Mouse (Mus musculus) lung, embryonic 16.5 days (tissue): ENCODE data around the gene Hoxb2. TPM values are rescaled to one million over a fixed set of nuclear protein-coding genes. Genes with fewer than 3 reads are reported as not detected.

Experiments used
- ATAC-seq: fragments of 200-750 bp; cut with Nextera tagmentation; 2 replicates; pipeline ENCODE4 v1.8.0; 2017; ENCODE audit warnings: low read depth, mild to moderate bottlenecking, moderate library complexity
- H3K27ac ChIP-seq: fragments of 300-500 bp; sonication (generic); 2 replicates; pipeline ENCODE4 v1.5.1; 2014; ENCODE audit warnings: mild to moderate bottlenecking, control low read depth, low read length
- H3K27me3 ChIP-seq: fragments of 300-500 bp; sonication (generic); 2 replicates; pipeline ENCODE4 v1.6.1; 2014; ENCODE audit warnings: low read depth, low read length, mixed read lengths; ENCODE audit not compliant: control insufficient read depth, insufficient read depth
- H3K36me3 ChIP-seq: fragments of 300-500 bp; sonication (generic); 2 replicates; pipeline ENCODE4 v1.6.1; 2014; ENCODE audit warnings: low read length; ENCODE audit not compliant: control insufficient read depth, insufficient read depth
- H3K4me1 ChIP-seq: fragments of 300-500 bp; sonication (generic); replicated peaks from 2 replicates; pipeline ENCODE4 v1.6.1; 2014; ENCODE audit warnings: low read length, mixed read lengths; ENCODE audit not compliant: control insufficient read depth, insufficient read depth
- H3K4me2 ChIP-seq: fragments of 300-500 bp; sonication (generic); 2 replicates; pipeline ENCODE4 v1.6.1; 2014; ENCODE audit warnings: low read depth, low read length, control low read depth
- H3K4me3 ChIP-seq: fragments of 300-500 bp; sonication (generic); 2 replicates; pipeline ENCODE4 v1.5.1; 2014; ENCODE audit warnings: mild to moderate bottlenecking, low read length, control low read depth
- H3K9ac ChIP-seq: fragments of 300-500 bp; sonication (generic); 2 replicates; pipeline ENCODE4 v1.6.1; 2014; ENCODE audit warnings: low read length, control low read depth
- H3K9me3 ChIP-seq: fragments of 300-500 bp; sonication (generic); 2 replicates; pipeline ENCODE4 v1.6.1; 2016; ENCODE audit warnings: low read length; ENCODE audit not compliant: control insufficient read depth
- WGBS: fragments of 180-500 bp; shearing (Covaris S2); extraction: QIAGEN DNeasy Blood & Tissue Kit; methylation state at CpG from one replicate; pipeline ENCODE4 v1.1.7; 2014; 5-methylcytosine and 5-hydroxymethylcytosine counted together
- polyA plus RNA-seq: library from polyadenylated mRNA; unstranded; fragments of >200 nt; fragmentation: Nextera tagmentation; extraction: Ambion mirVana; gene quantifications from 2 replicates; pipeline ENCODE4 v1.2.1, GENCODE M21; 2015

The Hoxb2 gene
- 20.1 and 24.0 TPM in 2 replicates for polyA plus RNA-seq

DNA sequence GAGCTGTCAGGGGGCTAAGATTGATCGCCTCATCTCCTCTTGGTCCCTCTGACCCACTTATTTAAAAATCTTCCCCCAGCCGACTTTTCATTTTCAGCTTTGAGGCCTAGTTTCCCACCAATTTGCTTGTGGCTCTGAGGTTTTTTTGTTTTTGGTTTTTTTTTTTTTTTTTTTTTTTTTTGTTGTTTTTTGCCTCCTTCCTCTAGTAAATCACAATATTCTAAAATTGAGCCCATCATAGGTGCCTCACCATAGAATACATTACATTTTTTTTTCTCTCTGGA lies at the start of gene Hoxb2:
TSS of gene Hoxb2 (plus strand) at position 185 of the 284 bp plus-strand sequence.
- Histone ChIP-seq H3K36me3 (no peaks in the 10 kb centered on the region), H3K4me3 (peak within 1 kb of the TSS; percentile 75), H3K9me3 (no peaks in the 10 kb centered on the region), H3K4me1 (peaks cover 31% of the 10 kb centered on the region), H3K4me2 (peak within 1 kb of the TSS; percentile 65), H3K27ac (peak within 1 kb of the TSS; percentile 87), H3K27me3 (peaks cover 20% of the 10 kb centered on the region), H3K9ac (peak within 1 kb of the TSS; percentile 63)
- 24% methylated on average over 2 of the region's 2 CpGs for WGBS
- no peak for ATAC-seq

DNA sequence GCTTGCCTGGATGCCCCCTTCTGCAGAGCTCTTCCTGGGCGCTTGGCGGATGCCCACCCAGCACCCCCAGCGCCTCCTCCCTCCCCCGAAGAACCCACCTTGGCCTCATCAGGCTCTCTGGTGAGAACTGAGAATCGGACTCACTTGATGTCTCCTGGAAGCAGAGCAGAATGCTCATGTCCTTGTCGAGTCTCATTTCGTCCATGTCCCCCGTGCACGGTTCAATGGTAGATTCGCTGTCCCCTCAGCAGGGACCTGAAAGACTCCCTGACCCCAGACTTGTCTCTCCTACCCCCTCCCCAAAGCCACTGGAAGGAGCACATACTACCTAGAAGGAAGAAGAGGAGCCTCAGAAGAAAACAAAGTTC lies 49.3 kb upstream of the Hoxb2 start:
- Histone ChIP-seq H3K36me3 (no peaks in the 10 kb centered on the region), H3K4me3 (peak overlapping the region; percentile 61), H3K9me3 (no peaks in the 10 kb centered on the region), H3K27me3 (peaks cover 75% of the 10 kb centered on the region), H3K4me2 (peak overlapping the region; percentile 79), H3K27ac (peak overlapping the region; percentile 21), H3K4me1 (peaks cover 7% of the 10 kb centered on the region), H3K9ac (peak overlapping the region; percentile 77)
- ATAC-seq, result no peak
- 20% methylated on average over 9 of the region's 10 CpGs for WGBS

DNA sequence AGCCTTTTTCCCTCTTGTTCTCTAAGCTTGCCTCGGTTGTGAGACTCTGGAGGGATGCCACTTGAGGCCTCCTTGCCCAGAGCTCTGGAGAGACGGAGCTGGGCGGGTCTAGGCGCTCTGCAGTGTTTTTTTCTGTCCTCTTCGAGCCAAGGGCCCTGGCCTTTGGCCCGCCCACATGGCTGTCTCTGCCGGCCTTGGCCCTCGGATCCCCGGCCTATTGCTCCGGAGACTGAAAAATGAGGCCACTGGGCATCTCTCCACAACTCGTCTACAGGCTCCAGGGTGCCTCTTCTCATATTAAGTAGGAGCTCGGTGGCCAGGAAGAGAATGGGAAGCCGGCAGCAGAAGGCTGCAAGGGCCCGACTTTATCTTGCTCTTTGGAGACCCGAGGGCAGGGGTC lies 48.5 kb upstream of the Hoxb2 start:
- peak; percentile 18; the same call in 1 of the 2 replicates for ATAC-seq
- no peaks in the 10 kb centered on the region for H3K36me3 ChIP-seq
- H3K4me2 ChIP-seq, result peak overlapping the region; percentile 79
- WGBS, result 7% methylated on average over 15 of the region's 15 CpGs
- H3K27ac ChIP-seq, result peak overlapping the region; percentile 73
- H3K9ac ChIP-seq, result peak overlapping the region; percentile 64
- H3K4me3 ChIP-seq, result peak overlapping the region; percentile 58
- H3K27me3 ChIP-seq, result peaks cover 73% of the 10 kb centered on the region
- no peaks in the 10 kb centered on the region for H3K9me3 ChIP-seq
- H3K4me1 ChIP-seq, result peaks cover 7% of the 10 kb centered on the region

DNA sequence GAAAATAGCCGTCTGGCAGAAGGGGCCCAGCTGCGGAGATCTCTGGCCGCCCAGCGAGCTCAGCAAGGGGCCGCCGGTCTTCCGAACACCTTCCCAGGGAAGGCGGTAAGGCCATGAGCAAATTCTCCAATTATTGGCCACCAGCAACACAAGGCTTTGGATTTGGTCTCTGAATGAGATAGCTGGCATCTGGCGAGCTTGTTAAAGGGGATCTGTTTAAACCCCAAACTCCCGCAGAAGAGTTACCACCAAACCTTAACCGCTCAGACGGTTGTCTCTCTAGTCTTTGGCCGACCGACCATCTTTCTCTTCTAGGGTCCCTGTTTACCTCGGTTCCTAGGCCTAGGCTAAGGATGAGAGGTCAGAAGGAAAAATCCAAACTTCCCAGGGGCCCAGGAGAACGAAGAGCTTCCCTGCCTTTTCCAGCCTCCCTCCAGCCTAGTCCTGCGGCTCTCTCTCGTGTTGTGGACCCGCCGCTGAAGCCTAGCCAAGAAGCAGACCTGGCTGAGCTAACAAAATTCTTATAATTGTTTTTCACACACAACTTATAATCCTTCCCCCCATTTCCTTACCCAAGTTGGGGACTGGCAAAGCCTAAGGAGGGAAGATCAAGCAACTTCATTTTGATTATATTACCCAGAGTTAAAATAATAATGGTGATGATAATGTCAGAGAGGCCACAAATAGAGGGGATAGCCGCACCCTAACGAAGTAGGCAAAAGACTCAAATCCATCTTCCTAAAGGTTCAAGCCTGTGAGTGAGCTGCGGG lies 47.8 kb upstream of the Hoxb2 start:
- Histone ChIP-seq H3K4me3 (peak overlapping the region; percentile 58), H3K9ac (peak overlapping the region; percentile 64)

DNA sequence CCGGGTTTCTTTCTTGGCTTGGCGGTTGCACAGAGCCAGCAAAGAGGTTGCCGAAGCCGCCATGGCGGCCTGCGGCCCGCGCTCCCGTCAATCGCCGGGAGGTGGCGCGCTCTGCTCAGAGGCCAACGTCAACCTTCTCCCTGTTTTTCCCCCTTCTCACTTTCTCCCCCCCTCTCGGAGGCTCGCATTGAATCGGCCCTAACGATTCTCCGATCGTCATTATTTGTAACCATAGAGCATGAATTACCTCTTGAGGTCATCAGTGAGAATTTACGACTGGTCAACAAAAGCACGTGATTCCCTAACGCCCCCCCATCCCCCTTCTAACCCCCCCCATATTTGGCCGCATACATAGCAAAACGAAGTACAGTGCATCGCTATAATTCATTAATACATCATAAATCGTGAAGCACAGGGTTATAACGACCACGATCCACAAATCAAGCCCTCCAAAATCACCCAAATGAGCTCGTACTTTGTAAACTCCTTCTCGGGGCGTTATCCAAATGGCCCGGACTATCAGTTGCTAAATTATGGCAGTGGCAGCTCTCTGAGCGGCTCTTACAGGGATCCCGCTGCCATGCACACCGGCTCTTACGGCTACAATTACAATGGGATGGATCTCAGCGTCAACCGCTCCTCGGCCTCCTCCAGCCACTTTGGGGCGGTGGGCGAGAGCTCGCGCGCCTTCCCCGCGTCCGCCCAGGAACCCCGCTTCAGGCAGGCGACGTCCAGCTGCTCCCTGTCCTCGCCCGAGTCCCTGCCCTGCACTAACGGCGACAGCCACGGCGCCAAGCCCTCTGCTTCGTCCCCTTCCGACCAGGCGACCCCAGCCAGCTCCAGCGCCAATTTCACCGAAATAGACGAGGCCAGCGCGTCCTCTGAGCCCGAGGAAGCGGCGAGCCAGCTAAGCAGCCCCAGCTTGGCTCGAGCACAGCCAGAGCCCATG lies 46.9 kb upstream of the Hoxb2 start, which contains the start of gene Hoxb5:
TSS of gene Hoxb5 (plus strand) at position 186 of the 949 bp plus-strand sequence.
- WGBS, result under 1% methylated on average over 69 of the region's 69 CpGs
- Histone ChIP-seq H3K4me3 (peak within 1 kb of the TSS; percentile 58), H3K4me1 (peaks cover 7% of the 10 kb centered on the region), H3K27me3 (peaks cover 70% of the 10 kb centered on the region), H3K27ac (peak within 1 kb of the TSS; percentile 95), H3K9ac (peak within 1 kb of the TSS; percentile 76), H3K4me2 (peak within 1 kb of the TSS; percentile 79), H3K36me3 (no peaks in the 10 kb centered on the region), H3K9me3 (no peaks in the 10 kb centered on the region)
- ATAC-seq, result peak; percentile 80

More for the DNA sequence above, 47.8 kb upstream of the Hoxb2 start:
- peaks cover 7% of the 10 kb centered on the region for H3K4me1 ChIP-seq
- no peak for ATAC-seq
- H3K27ac ChIP-seq, result peak overlapping the region; percentile 73
- WGBS, result 16% methylated on average over 23 of the region's 23 CpGs
- H3K9me3 ChIP-seq, result no peaks in the 10 kb centered on the region
- H3K4me2 ChIP-seq, result peak overlapping the region; percentile 79
- no peaks in the 10 kb centered on the region for H3K36me3 ChIP-seq
- H3K27me3 ChIP-seq, result peaks cover 68% of the 10 kb centered on the region

DNA sequence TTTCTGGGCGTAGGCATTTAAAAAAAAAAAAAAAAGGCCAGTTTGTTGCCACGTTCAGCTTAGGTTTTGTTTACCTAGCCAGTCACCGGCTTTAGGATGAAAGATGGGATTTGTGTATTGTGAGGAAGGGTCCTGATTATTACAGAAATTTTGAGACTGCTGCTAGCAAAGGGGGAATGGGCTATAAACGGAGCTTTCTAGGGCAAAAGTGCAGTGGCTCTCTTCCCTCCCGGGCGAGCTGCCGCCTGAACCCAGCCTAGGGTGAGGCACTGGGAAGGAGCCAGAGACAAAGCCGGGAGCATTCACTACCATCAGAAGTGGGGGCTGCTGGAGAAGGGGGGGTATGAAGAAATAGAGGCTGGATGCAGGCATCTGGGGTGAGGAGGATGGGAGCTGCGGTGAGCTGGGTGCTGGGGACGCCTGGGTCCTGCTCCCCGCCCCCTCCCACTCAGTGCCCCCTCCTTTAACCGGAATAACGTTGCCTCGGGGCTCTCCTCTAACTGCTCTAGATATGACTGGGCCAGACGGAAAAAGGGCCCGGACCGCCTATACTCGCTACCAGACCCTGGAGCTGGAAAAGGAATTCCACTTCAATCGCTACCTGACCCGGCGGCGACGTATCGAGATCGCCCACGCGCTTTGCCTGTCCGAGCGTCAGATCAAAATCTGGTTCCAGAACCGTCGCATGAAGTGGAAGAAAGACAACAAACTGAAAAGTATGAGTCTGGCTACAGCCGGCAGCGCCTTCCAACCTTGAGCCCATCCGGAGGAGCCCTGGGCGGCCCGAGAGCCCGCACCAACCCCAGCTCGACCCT lies 45.7 kb upstream of the Hoxb2 start:
- 1% methylated on average over 38 of the region's 38 CpGs for WGBS
- Histone ChIP-seq H3K9me3 (no peaks in the 10 kb centered on the region), H3K9ac (peak overlapping the region; percentile 76), H3K36me3 (no peaks in the 10 kb centered on the region), H3K27ac (peak overlapping the region; percentile 95), H3K27me3 (peaks cover 67% of the 10 kb centered on the region), H3K4me2 (peak overlapping the region; percentile 79), H3K4me1 (peaks cover 10% of the 10 kb centered on the region), H3K4me3 (peak overlapping the region; percentile 58)
- no peak for ATAC-seq

DNA sequence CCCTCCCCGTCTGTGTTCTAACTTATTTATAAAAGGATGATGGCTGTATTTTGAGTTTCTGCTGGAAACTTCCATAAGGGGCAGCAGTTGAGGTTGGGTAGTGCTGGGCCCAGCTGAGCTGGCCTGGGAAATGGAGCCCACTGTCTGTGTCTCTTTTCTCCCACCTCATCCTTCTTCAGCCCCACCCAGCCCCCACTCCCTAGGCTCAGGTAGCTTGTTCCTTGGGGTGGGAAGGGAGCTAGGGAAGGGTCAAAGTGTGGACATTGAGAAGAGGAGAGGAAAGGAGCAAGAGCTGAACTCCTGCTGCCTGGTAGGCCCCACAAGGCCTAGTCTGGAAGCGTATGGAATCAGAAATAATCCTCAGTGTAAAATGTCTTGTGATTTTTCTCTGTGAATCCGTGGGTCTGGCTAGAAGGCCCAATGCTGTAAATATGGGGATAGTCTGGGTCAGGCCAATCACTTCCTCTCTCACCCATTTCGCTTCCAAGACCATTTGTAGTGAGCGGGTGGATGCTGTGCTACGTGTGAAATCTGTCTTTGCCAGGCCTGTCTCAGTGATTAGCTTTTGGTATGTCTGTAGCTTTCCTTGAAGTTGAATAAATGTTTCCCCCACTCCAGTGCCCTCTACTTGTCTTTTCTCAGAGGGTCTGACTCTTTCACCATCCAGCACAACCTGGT lies 44.7 kb upstream of the Hoxb2 start:
- Histone ChIP-seq H3K9me3 (no peaks in the 10 kb centered on the region), H3K27ac (peak overlapping the region; percentile 95), H3K4me1 (peaks cover 6% of the 10 kb centered on the region), H3K36me3 (no peaks in the 10 kb centered on the region), H3K4me2 (peak overlapping the region; percentile 79), H3K27me3 (peaks cover 61% of the 10 kb centered on the region), H3K9ac (peak overlapping the region; percentile 76), H3K4me3 (peak overlapping the region; percentile 58)
- no peak for ATAC-seq
- WGBS, result 47% methylated on average over 6 of the region's 6 CpGs

DNA sequence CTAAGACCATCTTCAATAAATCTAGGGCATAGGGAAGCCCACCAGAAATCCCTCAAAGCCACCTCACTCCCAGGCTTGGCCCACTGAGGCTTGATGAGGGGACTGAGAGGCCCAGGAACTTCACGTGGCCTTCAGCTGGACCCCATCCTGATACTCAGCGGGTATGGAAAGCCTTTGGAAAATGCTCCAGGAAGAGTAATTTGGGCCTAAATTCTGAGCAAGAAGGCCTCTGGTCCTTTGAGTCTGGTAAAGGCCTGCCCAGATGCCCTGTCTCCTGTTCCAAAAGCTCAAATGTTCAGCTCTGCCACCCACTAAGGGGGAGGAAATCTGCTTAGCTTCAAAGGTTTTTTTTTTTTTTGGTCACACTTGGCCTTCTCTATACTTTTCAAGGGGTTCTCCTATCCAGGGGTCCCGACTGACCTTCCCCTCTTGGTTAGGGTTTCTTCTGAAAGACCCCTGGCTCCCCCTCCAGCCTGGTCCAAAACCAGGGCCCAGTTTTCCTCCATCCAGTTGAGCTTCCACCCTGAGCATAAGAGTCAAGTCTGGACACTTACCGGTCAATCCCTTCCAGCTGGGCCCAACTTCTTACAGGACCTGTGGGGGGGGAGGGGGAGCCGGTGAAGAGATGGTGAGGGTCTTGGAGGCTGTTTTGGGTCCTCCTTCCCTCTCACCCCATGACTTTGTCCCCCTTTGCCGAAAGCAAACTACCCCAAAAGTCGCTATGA lies 44.0 kb upstream of the Hoxb2 start:
- peaks cover 56% of the 10 kb centered on the region for H3K27me3 ChIP-seq
- H3K4me3 ChIP-seq, result peak overlapping the region; percentile 58
- ATAC-seq, result no peak
- peak overlapping the region; percentile 79 for H3K4me2 ChIP-seq
- no peaks in the 10 kb centered on the region for H3K36me3 ChIP-seq
- whole genome bisulfite sequencing, result 27% methylated on average over 7 of the region's 7 CpGs
- no peaks in the 10 kb centered on the region for H3K9me3 ChIP-seq
- peak overlapping the region; percentile 76 for H3K9ac ChIP-seq
- H3K4me1 ChIP-seq, result peaks cover 5% of the 10 kb centered on the region
- peak overlapping the region; percentile 95 for H3K27ac ChIP-seq
